Comparison of ENCODE assay signal across 8 mouse cellular contexts in the genomic region with DNA sequence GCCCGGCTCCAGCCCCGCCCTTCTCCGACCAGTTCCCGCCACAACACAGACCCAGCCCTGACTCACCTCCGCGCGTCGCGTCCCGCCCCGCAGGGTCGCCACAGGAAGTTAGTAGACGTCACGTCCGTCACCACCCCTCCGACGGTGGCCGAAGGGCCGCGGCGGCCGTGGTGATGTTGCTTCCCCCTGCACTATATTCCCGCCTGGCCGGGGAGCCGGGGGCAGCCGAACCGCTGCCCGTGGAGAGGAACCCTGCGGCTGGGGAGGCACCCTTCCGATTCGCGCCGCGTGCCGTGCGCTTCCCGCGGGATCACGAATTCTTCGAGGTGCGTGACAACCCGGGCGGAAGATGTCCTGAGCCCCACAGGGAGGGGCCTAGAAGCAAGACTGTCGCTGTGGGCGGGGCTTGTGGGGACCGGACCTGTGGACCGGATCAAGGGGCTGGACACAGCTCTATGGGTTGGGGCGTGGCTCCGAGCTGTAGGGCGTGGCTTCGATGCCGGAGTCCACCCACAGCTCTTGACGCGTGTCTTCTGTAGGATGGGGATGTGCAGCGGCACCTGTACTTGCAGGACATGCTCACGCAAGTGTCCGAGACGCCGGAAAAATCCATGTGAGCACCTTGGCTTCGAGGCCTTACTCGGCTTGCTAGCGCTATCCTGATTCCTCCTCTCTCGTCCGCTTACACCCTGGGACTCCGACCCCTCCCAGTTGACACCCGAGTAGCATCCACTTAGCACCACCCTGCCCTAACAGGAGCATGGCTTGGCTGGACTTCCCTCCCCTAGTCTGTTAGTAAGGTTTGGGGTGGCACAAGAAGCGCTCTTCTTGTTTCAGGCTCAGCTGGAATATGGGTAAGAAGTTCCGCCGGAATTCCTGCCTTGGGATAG. TPM values are rescaled to one million over a fixed set of nuclear protein-coding genes. Genes with fewer than 3 reads are reported as not detected.
A peak's percentile ranks its signal among the peaks of the same experiment; 100 is the strongest.
DNase-seq lines count a peak whose midpoint lies in the region; ATAC-seq and TF ChIP-seq lines count a peak whose summit lies in the region.

A gene (plus strand): TSS at position 111 of the 890 bp plus-strand sequence.
A gene (minus strand): TSS at position 389 of the 890 bp plus-strand sequence.

- H3K36me3 ChIP-seq in C2C12 (ENCODE audit: control insufficient read depth, insufficient read depth) (peaks cover 26% of the 10 kb centered on the region), myocyte (ENCODE audit: control insufficient read depth, insufficient read depth) (no peaks in the 10 kb centered on the region)
- H3K36me3 ChIP-seq in erythroblast, embryonic 14.5 days (ENCODE audit: control insufficient read depth) = peaks cover 78% of the 10 kb centered on the region
- peaks cover 11% of the 10 kb centered on the region for H3K36me3 ChIP-seq in heart, embryonic 11.5 days (ENCODE audit: control insufficient read depth, insufficient read depth, low read length)
- peaks cover 27% of the 10 kb centered on the region for H3K36me3 ChIP-seq in kidney, embryonic 16.5 days (ENCODE audit: insufficient read depth, low read length)
- peaks cover 2% of the 10 kb centered on the region; the same call in 1 of the 2 replicates for H3K36me3 ChIP-seq in liver, adult 2 months (ENCODE audit: control insufficient read depth, insufficient read depth, low read length)
- no peaks in the 10 kb centered on the region for H3K36me3 ChIP-seq in splenic B cell, adult 2 months (ENCODE audit: control insufficient read depth, insufficient read depth, low read length, poor library complexity, severe bottlenecking)

- peak; percentile 98 for ATAC-seq in heart, embryonic 11.5 days (replicated peaks; ENCODE audit: insufficient number of reproducible peaks, low FRiP score, low TSS enrichment)
- peak; percentile 98 for ATAC-seq in kidney, embryonic 16.5 days (ENCODE audit: low FRiP score, low TSS enrichment)

- peak within 1 kb of the TSS; percentile 95 for H3K4me2 ChIP-seq in heart, embryonic 11.5 days
- peak within 1 kb of the TSS; percentile 90 for H3K4me2 ChIP-seq in kidney, embryonic 16.5 days (replicated peaks; ENCODE audit: low read depth, low read length)
- H3K4me2 ChIP-seq in myocyte (ENCODE audit: low read depth) = peak within 1 kb of the TSS; percentile 82

- peaks cover 19% of the 10 kb centered on the region for H3K79me3 ChIP-seq in C2C12 (ENCODE audit: low read depth)

- peaks cover 35% of the 10 kb centered on the region for H3K4me1 ChIP-seq in erythroblast, embryonic 14.5 days (ENCODE audit: control insufficient read depth)
- peaks cover 10% of the 10 kb centered on the region for H3K4me1 ChIP-seq in heart, embryonic 11.5 days (ENCODE audit: control insufficient read depth, insufficient read depth, low read length)
- H3K4me1 ChIP-seq in kidney, embryonic 16.5 days (ENCODE audit: insufficient read depth, low read length) = peaks cover 17% of the 10 kb centered on the region
- peaks cover 10% of the 10 kb centered on the region for H3K4me1 ChIP-seq in liver, adult 2 months (ENCODE audit: control insufficient read depth, insufficient read depth, low read length)

- H3K27me3 ChIP-seq in C2C12 (ENCODE audit: control insufficient read depth, insufficient read depth, insufficient read length) (no peaks in the 10 kb centered on the region), myocyte (ENCODE audit: control insufficient read depth, insufficient read depth, insufficient read length) (no peaks in the 10 kb centered on the region)
- H3K27me3 ChIP-seq in erythroblast, embryonic 14.5 days (ENCODE audit: control insufficient read depth) = no peaks in the 10 kb centered on the region
- H3K27me3 ChIP-seq in heart, embryonic 11.5 days (ENCODE audit: control insufficient read depth, insufficient read depth, low read length) = no peaks in the 10 kb centered on the region
- no peaks in the 10 kb centered on the region for H3K27me3 ChIP-seq in kidney, embryonic 16.5 days (ENCODE audit: insufficient read depth, low read length)
- no peaks in the 10 kb centered on the region for H3K27me3 ChIP-seq in liver, adult 2 months (ENCODE audit: control insufficient read depth, insufficient read depth, low read length)
- no peaks in the 10 kb centered on the region for H3K27me3 ChIP-seq in splenic B cell, adult 2 months (ENCODE audit: control insufficient read depth, insufficient read depth, low read length, poor library complexity, severe bottlenecking)

- peak within 1 kb of the TSS; percentile 84 for H3K9ac ChIP-seq in heart, embryonic 11.5 days (ENCODE audit: low read depth, low read length)
- H3K9ac ChIP-seq in kidney, embryonic 16.5 days (replicated peaks; ENCODE audit: low read length) = peak within 1 kb of the TSS; percentile 92
- H3K9ac ChIP-seq in liver, adult 2 months (ENCODE audit: low read depth, low read length) = peak within 1 kb of the TSS; percentile 81

- H3K4me3 ChIP-seq in C2C12 (ENCODE audit: insufficient read depth, poor library complexity, severe bottlenecking) = peak within 1 kb of the TSS; percentile 64
- H3K4me3 ChIP-seq in erythroblast, embryonic 14.5 days (replicated peaks) = peak within 1 kb of the TSS; percentile 77
- H3K4me3 ChIP-seq in heart, embryonic 11.5 days (ENCODE audit: low read depth, low read length) = peak within 1 kb of the TSS; percentile 77
- peak within 1 kb of the TSS; percentile 94 for H3K4me3 ChIP-seq in kidney, embryonic 16.5 days (ENCODE audit: low read length)
- peak within 1 kb of the TSS; percentile 83 for H3K4me3 ChIP-seq in liver, adult 2 months (ENCODE audit: insufficient read depth, low read depth, low read length)
- H3K4me3 ChIP-seq in myocyte = peak within 1 kb of the TSS; percentile 62

- H3K9me3 ChIP-seq in erythroblast, embryonic 14.5 days (ENCODE audit: control insufficient read depth, low read length) = no peaks in the 10 kb centered on the region
- H3K9me3 ChIP-seq in heart, embryonic 11.5 days (replicated peaks; ENCODE audit: control insufficient read depth, low read length) = no peaks in the 10 kb centered on the region
- no peaks in the 10 kb centered on the region for H3K9me3 ChIP-seq in kidney, embryonic 16.5 days (ENCODE audit: low read length)

- H3K79me2 ChIP-seq in C2C12 (ENCODE audit: control insufficient read depth, insufficient read depth) (peaks cover 40% of the 10 kb centered on the region), myocyte (ENCODE audit: control insufficient read depth, insufficient read depth) (peaks cover 11% of the 10 kb centered on the region)
- no peaks in the 10 kb centered on the region for H3K79me2 ChIP-seq in liver, adult 2 months (ENCODE audit: control insufficient read depth, insufficient read depth, low read length)

- H3K27ac ChIP-seq in heart, embryonic 11.5 days (ENCODE audit: low read depth, low read length) = peak within 1 kb of the TSS; percentile 87
- peak within 1 kb of the TSS; percentile 93 for H3K27ac ChIP-seq in kidney, embryonic 16.5 days (ENCODE audit: low read length)
- peak within 1 kb of the TSS; percentile 70 for H3K27ac ChIP-seq in liver, adult 2 months (replicated peaks; ENCODE audit: insufficient read depth, low read depth, low read length)

- under 1% methylated on average over 69 of the region's 69 CpGs for WGBS in heart, embryonic 11.5 days (ENCODE audit: insufficient replicate concordance)
- 1% methylated on average over 69 of the region's 69 CpGs for WGBS in kidney, embryonic 16.5 days
- WGBS in liver, adult 2 months = 2% methylated on average over 69 of the region's 69 CpGs

- TF ChIP-seq CTCF in C2C12 (IDR thresholded peaks at IDR 0.05; ENCODE audit: control insufficient read depth, insufficient read depth, insufficient read length) = no peak
- no peak for TF ChIP-seq CTCF in brain, embryonic 14.5 days (IDR thresholded peaks at IDR 0.05; ENCODE audit: borderline replicate concordance, extremely low read depth, insufficient read depth, insufficient read length)
- no peak for TF ChIP-seq CTCF in liver, adult 2 months (IDR thresholded peaks at IDR 0.05; ENCODE audit: low read depth, low read length)

- TF ChIP-seq POLR2A in brain, embryonic 14.5 days (IDR thresholded peaks at IDR 0.05; ENCODE audit: borderline replicate concordance, extremely low read depth, insufficient read depth, insufficient read length, poor library complexity, severe bottlenecking) = peak; percentile 75; the same call in 1 of the 2 replicates
- TF ChIP-seq POLR2A in liver, adult 2 months (IDR thresholded peaks at IDR 0.05; ENCODE audit: extremely low read depth, insufficient read depth, low read length) = no peak
- TF ChIP-seq POLR2A in myocyte (IDR thresholded peaks at IDR 0.05; ENCODE audit: insufficient read length, low read depth) = peak; percentile 76

- H3ac ChIP-seq in C2C12 (ENCODE audit: control insufficient read depth, insufficient read length, low read depth) (peak within 1 kb of the TSS; percentile 91), myocyte (ENCODE audit: control insufficient read depth, insufficient read length) (peak within 1 kb of the TSS; percentile 36)

- DNase-seq in brain, embryonic 14.5 days (ENCODE audit: low read depth) = peak; percentile 97
- peak; percentile 90 for DNase-seq in liver, adult 2 months (ENCODE audit: extremely low read depth, low read depth, low spot score)
- DNase-seq in splenic B cell, adult 2 months (ENCODE audit: low read depth, low spot score) = peak; percentile 98

TF ChIP-seq in C2C12, 6 proteins besides CTCF, POLR2A, EP300 and RAD21 (continues in another document):
- TF ChIP-seq CEBPB (IDR thresholded peaks at IDR 0.05; ENCODE audit: low read depth) (no peak), MYOD1 (IDR thresholded peaks at IDR 0.05; ENCODE audit: control insufficient read depth, insufficient read length, low read depth) (no peak)

TF ChIP-seq in myocyte, 11 proteins besides CTCF, POLR2A, EP300 and RAD21 (continues in another document):
- TF ChIP-seq REST (IDR thresholded peaks at IDR 0.05; ENCODE audit: insufficient read depth, insufficient read length) (no peak), CEBPB (IDR thresholded peaks at IDR 0.05; ENCODE audit: insufficient read depth, poor library complexity, severe bottlenecking) (no peak)

RNA-seq across cellular contexts. Expression of the first gene that starts in this region (rescaled TPM):
- polyA plus RNA-seq in C2C12 (2012; fragmentation: generic; extraction: Trizol) = 55.8 TPM
- 88.0 and 121 TPM in 2 replicates for polyA plus RNA-seq in brain, embryonic 14.5 days (2012; rRNA removed)
- polyA plus RNA-seq in erythroblast, embryonic 14.5 days (2012) = 4.2 and 4.6 TPM in 2 replicates
- 31.9 and 34.3 TPM in 2 replicates for polyA plus RNA-seq in heart, embryonic 11.5 days (2014; fragmentation: Nextera tagmentation; extraction: Ambion mirVana)
- 38.0 and 40.6 TPM in 2 replicates for polyA plus RNA-seq in kidney, embryonic 16.5 days (2015; fragmentation: Nextera tagmentation; extraction: Ambion mirVana)
- 6.0 and 9.1 TPM in 2 replicates for total RNA-seq in liver, adult 2 months (2014; rRNA removed)
- polyA plus RNA-seq in liver, adult 2 months (2012; rRNA removed) = 17.8 and 23.7 TPM in 2 replicates
- polyA plus RNA-seq in myocyte (2012; fragmentation: generic; extraction: Trizol) = 25.2 TPM

RNA-seq across cellular contexts. Expression of the second gene that starts in this region (rescaled TPM):
- 31.7 TPM for polyA plus RNA-seq in C2C12 (2012; fragmentation: generic; extraction: Trizol)
- polyA plus RNA-seq in brain, embryonic 14.5 days (2012; rRNA removed) = 70.3 and 76.2 TPM in 2 replicates
- 1.0 and 1.5 TPM in 2 replicates for polyA plus RNA-seq in erythroblast, embryonic 14.5 days (2012)
- 37.3 and 42.1 TPM in 2 replicates for polyA plus RNA-seq in heart, embryonic 11.5 days (2014; fragmentation: Nextera tagmentation; extraction: Ambion mirVana)
- 57.7 and 58.8 TPM in 2 replicates for polyA plus RNA-seq in kidney, embryonic 16.5 days (2015; fragmentation: Nextera tagmentation; extraction: Ambion mirVana)
- total RNA-seq in liver, adult 2 months (2014; rRNA removed) = 12.1 and 12.4 TPM in 2 replicates
- 9.4 and 11.8 TPM in 2 replicates for polyA plus RNA-seq in liver, adult 2 months (2012; rRNA removed)
- 22.1 TPM for polyA plus RNA-seq in myocyte (2012; fragmentation: generic; extraction: Trizol)

Comparison
In these comparisons a context has a peak if more than half of its experiments do, and no peak if none do; other contexts are left out.
1. Peak in every context shown above with its lines: DNase-seq, ATAC-seq, H3K4me3 ChIP-seq and H3K27ac ChIP-seq.